Mouse (Mus musculus) heart, adult 2 months (tissue): ENCODE results near the gene Layn.

Experiments
- CTCF ChIP-seq: fragments of 200-600 bp; IDR thresholded peaks from 2 replicates; pipeline ENCODE4 v1.8.1; 2022; ENCODE audit warnings: antibody characterized with exemption, mild to moderate bottlenecking, moderate library complexity
- POLR2A ChIP-seq: fragments of 200-500 bp; IDR thresholded peaks from 2 replicates; pipeline ENCODE4 v1.6.1; 2011; ENCODE audit warnings: mild to moderate bottlenecking, low read depth, low read length, control low read depth; ENCODE audit not compliant: insufficient read depth

GRCm38 (mm10) chr9:51114767-51115166 lies 37.9 kb upstream of the Layn start:
- TF ChIP-seq CTCF (no peak), POLR2A (no peak)
